Mouse (Mus musculus): ENCODE results near the gene Matn4. TPM values are rescaled to one million over a fixed set of nuclear protein-coding genes. Genes with fewer than 3 reads are reported as not detected.

The Matn4 gene
- polyA plus RNA-seq, 1 experiment from 2014 or later = 0.91 TPM

DNA sequence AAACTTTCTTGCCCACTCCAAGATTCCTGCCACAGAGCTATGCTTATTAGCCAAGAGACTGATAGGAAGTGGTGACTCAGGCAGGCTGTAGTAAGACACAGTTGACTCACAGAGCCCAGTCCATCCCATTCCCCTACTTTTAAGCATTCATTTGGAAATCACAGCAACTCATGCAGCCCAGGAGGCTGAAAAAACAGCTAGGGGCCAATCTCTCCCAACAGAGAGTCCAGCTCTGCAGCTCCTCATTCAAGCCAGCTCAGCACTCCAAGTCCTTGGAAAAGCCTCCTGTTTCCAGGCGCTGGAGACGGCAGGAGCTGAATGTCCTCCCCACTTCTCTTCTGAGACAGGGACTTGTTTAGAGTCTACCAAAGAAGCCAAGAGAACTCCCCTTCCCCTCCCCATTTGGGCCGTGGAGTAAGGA is 34.1 kb upstream of the Matn4 start:
- H3K27me3 ChIP-seq (ENCODE audit: control insufficient read depth, insufficient read depth, low read length) = no peaks in the 10 kb centered on the region
- no peaks in the 10 kb centered on the region for H3K36me3 ChIP-seq (ENCODE audit: control insufficient read depth, insufficient read depth, low read length)
- no peak overlapping the region for H3K27ac ChIP-seq (ENCODE audit: low read depth, low read length)
- no peak overlapping the region for H3K4me2 ChIP-seq (replicated peaks; ENCODE audit: low read depth, low read length)
- no peaks in the 10 kb centered on the region; the same call in 1 of the 2 replicates for H3K4me1 ChIP-seq (replicated peaks; ENCODE audit: control insufficient read depth, insufficient read depth, low read length)
- H3K4me3 ChIP-seq (ENCODE audit: low read depth, low read length) = no peak overlapping the region
- 74% methylated on average over 3 of the region's 3 CpGs for WGBS
- no peak for ATAC-seq (ENCODE audit: low FRiP score)
- DNase-seq (ENCODE audit: low spot score) = no peak
- H3K9me3 ChIP-seq (ENCODE audit: control insufficient read depth, low read length) = no peaks in the 10 kb centered on the region
- no peak overlapping the region for H3K9ac ChIP-seq (ENCODE audit: low read depth, low read length)

DNA sequence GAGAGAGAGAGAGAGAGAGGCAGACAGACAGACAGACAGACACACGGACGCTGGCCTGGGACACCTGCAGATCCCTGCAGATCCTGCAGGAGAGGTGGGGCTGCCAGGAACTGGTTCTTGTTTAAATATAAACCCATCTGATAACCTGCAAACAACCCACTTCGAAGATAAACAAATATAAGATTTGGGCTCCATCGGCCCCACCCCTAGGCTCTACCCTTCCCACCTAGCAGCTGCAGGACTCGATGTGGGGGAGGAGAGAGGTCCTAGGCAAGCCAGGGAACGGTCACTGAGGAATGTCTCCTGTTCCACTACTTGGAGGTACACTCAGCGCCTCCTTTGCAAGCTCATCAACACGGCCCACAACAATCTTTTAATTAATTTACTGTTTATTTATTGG is 33.3 kb upstream of the Matn4 start:
- no peak for ATAC-seq (ENCODE audit: low FRiP score)
- no peak overlapping the region for H3K27ac ChIP-seq (ENCODE audit: low read depth, low read length)
- no peak overlapping the region for H3K4me3 ChIP-seq (ENCODE audit: low read depth, low read length)
- H3K4me2 ChIP-seq (replicated peaks; ENCODE audit: low read depth, low read length) = no peak overlapping the region
- H3K27me3 ChIP-seq (ENCODE audit: control insufficient read depth, insufficient read depth, low read length) = no peaks in the 10 kb centered on the region
- no peaks in the 10 kb centered on the region for H3K9me3 ChIP-seq (ENCODE audit: control insufficient read depth, low read length)
- no peak for DNase-seq (ENCODE audit: low spot score)
- no peaks in the 10 kb centered on the region for H3K4me1 ChIP-seq (replicated peaks; ENCODE audit: control insufficient read depth, insufficient read depth, low read length)
- no peaks in the 10 kb centered on the region for H3K36me3 ChIP-seq (ENCODE audit: control insufficient read depth, insufficient read depth, low read length)
- H3K9ac ChIP-seq (ENCODE audit: low read depth, low read length) = no peak overlapping the region
- WGBS = 74% methylated on average over 8 of the region's 8 CpGs

DNA sequence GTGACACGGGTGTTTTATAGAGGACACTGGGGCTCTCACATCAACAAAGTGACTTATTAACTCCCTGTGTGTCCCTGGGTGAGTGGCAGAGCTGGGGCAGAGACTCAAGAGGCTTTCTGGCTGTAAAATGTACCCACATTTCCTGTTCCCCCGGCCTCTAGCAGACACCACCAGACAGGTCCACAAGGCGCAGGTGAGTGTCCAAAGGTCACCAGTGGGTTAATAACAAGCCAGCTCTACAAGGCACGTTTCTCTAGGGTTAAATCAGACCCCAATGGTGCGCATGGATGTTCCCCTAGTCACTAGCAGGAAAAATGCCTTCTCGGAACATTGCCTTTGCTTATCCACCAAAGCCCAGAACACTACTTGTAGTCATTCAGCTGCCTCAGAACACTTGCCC is 32.8 kb upstream of the Matn4 start:
- no peak overlapping the region for H3K4me3 ChIP-seq (ENCODE audit: low read depth, low read length)
- no peak overlapping the region for H3K27ac ChIP-seq (ENCODE audit: low read depth, low read length)
- DNase-seq (ENCODE audit: low spot score) (no peak), ATAC-seq (ENCODE audit: low FRiP score) (no peak)
- 69% methylated on average over 6 of the region's 6 CpGs for WGBS
- H3K4me1 ChIP-seq (replicated peaks; ENCODE audit: control insufficient read depth, insufficient read depth, low read length) = 0 out of 2 replicates have a peak, but pooled peaks cover under 1% of the 10 kb centered on the region
- no peak overlapping the region for H3K9ac ChIP-seq (ENCODE audit: low read depth, low read length)
- H3K4me2 ChIP-seq (replicated peaks; ENCODE audit: low read depth, low read length) = no peak overlapping the region
- H3K9me3 ChIP-seq (ENCODE audit: control insufficient read depth, low read length) = no peaks in the 10 kb centered on the region
- no peaks in the 10 kb centered on the region for H3K36me3 ChIP-seq (ENCODE audit: control insufficient read depth, insufficient read depth, low read length)
- H3K27me3 ChIP-seq (ENCODE audit: control insufficient read depth, insufficient read depth, low read length) = no peaks in the 10 kb centered on the region

DNA sequence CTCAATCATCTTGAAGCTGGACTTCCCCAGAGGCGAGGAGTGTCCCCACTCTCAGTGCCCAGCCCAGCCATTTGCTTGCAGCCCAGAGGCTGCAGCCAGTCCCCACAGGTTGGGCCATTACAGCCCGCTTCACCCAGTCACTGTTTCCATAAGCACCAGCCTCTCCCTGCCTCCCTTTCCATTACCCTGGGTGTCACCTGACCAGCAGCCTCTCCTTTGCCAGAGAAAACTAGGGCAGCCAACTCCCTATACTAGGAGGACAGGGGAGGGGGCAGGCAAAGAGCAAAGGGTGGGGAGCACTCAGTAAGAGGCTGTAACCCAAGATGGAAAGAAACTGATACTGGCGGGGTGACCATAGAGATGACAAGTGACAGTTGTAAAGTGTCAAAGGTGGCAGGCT is 32.0 kb upstream of the Matn4 start:
- DNase-seq (ENCODE audit: low spot score) (no peak), ATAC-seq (ENCODE audit: low FRiP score) (no peak)
- Histone ChIP-seq H3K4me1 (replicated peaks; ENCODE audit: control insufficient read depth, insufficient read depth, low read length) (0 out of 2 replicates have a peak, but pooled peaks cover 5% of the 10 kb centered on the region), H3K4me2 (replicated peaks; ENCODE audit: low read depth, low read length) (no peak overlapping the region), H3K4me3 (ENCODE audit: low read depth, low read length) (no peak overlapping the region), H3K27ac (ENCODE audit: low read depth, low read length) (0 out of 2 replicates have a peak overlapping the region, but pooled peaks have one; percentile 30), H3K36me3 (ENCODE audit: control insufficient read depth, insufficient read depth, low read length) (no peaks in the 10 kb centered on the region), H3K9ac (ENCODE audit: low read depth, low read length) (no peak overlapping the region), H3K27me3 (ENCODE audit: control insufficient read depth, insufficient read depth, low read length) (no peaks in the 10 kb centered on the region), H3K9me3 (ENCODE audit: control insufficient read depth, low read length) (no peaks in the 10 kb centered on the region)
- WGBS = 55% methylated on average over 3 of the region's 3 CpGs

DNA sequence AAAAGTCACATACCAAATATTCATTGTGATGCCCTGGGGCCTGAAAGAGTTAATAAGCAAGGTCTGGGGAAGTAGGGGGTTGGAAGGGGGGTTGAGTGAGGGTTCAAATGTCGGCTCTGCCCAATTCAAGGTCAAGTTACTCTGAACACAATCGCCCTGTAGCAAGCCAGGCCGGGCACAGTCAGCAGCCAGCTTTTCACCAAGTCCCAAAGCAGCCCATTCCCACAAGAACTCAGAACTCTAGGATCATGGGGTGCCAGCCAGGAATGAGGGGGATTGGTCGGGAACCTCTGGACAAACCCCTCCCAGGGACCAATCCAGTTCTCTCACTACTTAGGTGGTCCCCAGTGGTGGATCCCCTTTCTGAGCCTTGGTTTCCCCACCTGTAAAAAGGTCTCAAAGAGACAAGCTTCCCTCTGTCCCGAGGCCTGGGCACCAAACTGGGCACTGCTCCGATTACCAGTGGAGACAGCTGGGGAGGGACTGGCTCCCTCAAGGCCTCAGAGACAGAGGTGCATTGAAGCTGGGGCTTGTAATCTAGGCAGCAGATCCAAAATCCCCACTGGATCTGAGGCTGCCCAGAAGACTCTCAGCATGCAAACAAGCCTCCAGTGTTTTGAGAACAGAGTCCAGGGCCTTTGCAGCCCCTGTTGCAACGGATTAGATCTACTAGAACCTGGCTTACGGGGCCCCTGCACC is 31.4 kb upstream of the Matn4 start:
- H3K27ac ChIP-seq (ENCODE audit: low read depth, low read length) = 0 out of 2 replicates have a peak overlapping the region, but pooled peaks have one; percentile 30
- H3K36me3 ChIP-seq (ENCODE audit: control insufficient read depth, insufficient read depth, low read length) = no peaks in the 10 kb centered on the region
- DNase-seq (ENCODE audit: low spot score) (no peak), ATAC-seq (ENCODE audit: low FRiP score) (no peak)
- H3K4me2 ChIP-seq (replicated peaks; ENCODE audit: low read depth, low read length) = no peak overlapping the region
- H3K4me1 ChIP-seq (replicated peaks; ENCODE audit: control insufficient read depth, insufficient read depth, low read length) = 0 out of 2 replicates have a peak, but pooled peaks cover 5% of the 10 kb centered on the region
- H3K9ac ChIP-seq (ENCODE audit: low read depth, low read length) = no peak overlapping the region
- no peaks in the 10 kb centered on the region for H3K27me3 ChIP-seq (ENCODE audit: control insufficient read depth, insufficient read depth, low read length)
- WGBS = 25% methylated on average over 8 of the region's 8 CpGs
- no peaks in the 10 kb centered on the region for H3K9me3 ChIP-seq (ENCODE audit: control insufficient read depth, low read length)
- no peak overlapping the region for H3K4me3 ChIP-seq (ENCODE audit: low read depth, low read length)

DNA sequence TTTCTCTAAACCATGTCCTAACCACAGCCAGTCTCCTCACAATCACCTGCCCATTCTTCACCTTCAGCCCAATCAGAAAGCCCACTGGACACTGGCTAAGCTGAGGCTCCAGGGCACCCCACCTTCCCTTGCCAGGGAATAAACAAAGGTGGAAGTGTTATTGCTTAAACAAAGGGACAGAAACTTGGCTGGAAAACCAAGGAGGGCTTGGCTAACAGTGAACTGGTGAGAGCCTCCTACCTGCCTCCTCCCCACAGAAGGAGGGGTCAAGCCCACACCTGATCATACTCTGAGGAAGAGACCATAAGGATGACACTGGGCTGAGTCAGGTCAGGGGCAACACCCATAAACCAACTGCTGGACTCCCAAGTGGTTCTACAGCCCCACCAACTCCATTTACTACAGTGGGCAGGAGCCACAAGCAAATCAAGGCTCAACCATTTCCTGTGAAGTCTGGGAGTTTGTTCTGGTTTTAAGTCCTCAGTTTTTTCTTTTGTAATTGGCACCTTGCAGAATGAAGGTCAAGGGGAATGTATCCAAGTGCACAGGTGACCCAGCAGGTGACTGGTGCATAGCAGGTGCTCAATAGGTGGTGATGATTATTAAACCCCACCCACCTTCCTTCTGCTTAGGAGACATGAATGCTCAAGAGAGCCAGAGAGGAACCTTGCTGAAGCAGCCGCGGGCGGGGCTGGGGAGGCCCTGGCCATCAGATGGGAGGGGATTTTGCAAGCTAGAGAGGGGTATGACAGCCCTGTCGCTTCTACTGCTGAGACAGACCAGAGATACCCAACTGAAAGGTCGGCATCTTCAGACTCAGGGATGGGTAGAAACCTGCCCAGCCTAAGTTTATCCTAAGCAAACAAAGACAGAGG is 30.5 kb upstream of the Matn4 start:
- ATAC-seq (ENCODE audit: low FRiP score) (no peak), DNase-seq (ENCODE audit: low spot score) (no peak)
- Histone ChIP-seq H3K36me3 (ENCODE audit: control insufficient read depth, insufficient read depth, low read length) (no peaks in the 10 kb centered on the region), H3K4me1 (replicated peaks; ENCODE audit: control insufficient read depth, insufficient read depth, low read length) (0 out of 2 replicates have a peak, but pooled peaks cover 5% of the 10 kb centered on the region), H3K4me2 (replicated peaks; ENCODE audit: low read depth, low read length) (no peak overlapping the region), H3K4me3 (ENCODE audit: low read depth, low read length) (no peak overlapping the region), H3K9me3 (ENCODE audit: control insufficient read depth, low read length) (no peaks in the 10 kb centered on the region), H3K9ac (ENCODE audit: low read depth, low read length) (no peak overlapping the region), H3K27me3 (ENCODE audit: control insufficient read depth, insufficient read depth, low read length) (no peaks in the 10 kb centered on the region), H3K27ac (ENCODE audit: low read depth, low read length) (no peak overlapping the region)
- WGBS = 64% methylated on average over 5 of the region's 5 CpGs

DNA sequence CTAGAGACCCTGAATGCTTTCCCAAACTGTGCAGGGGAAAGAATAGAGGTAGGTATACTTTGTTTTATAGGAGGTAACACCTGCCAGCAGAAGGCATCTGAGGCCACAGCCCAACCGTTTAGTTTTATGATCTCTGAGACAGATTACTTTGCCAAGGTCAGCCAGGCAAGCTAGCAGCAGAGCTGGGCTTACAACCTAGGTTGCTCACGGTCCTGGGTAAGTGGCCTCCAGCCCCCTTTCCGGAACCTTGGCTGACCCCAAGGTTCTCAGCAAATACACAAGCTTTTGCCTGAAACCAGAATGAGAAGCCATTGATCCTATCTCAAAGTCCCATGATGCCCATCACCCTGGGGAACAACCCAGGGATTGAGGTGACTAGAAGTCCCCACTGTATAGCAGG is 29.7 kb upstream of the Matn4 start:
- no peaks in the 10 kb centered on the region for H3K9me3 ChIP-seq (ENCODE audit: control insufficient read depth, low read length)
- DNase-seq (ENCODE audit: low spot score) (no peak), ATAC-seq (ENCODE audit: low FRiP score) (no peak)
- H3K4me3 ChIP-seq (ENCODE audit: low read depth, low read length) = no peak overlapping the region
- no peak overlapping the region for H3K27ac ChIP-seq (ENCODE audit: low read depth, low read length)
- no peaks in the 10 kb centered on the region for H3K36me3 ChIP-seq (ENCODE audit: control insufficient read depth, insufficient read depth, low read length)
- no peak overlapping the region for H3K9ac ChIP-seq (ENCODE audit: low read depth, low read length)
- H3K4me1 ChIP-seq (replicated peaks; ENCODE audit: control insufficient read depth, insufficient read depth, low read length) = 0 out of 2 replicates have a peak, but pooled peaks cover 5% of the 10 kb centered on the region
- whole genome bisulfite sequencing = 87% methylated on average over 3 of the region's 3 CpGs
- H3K27me3 ChIP-seq (ENCODE audit: control insufficient read depth, insufficient read depth, low read length) = no peaks in the 10 kb centered on the region
- H3K4me2 ChIP-seq (replicated peaks; ENCODE audit: low read depth, low read length) = no peak overlapping the region

DNA sequence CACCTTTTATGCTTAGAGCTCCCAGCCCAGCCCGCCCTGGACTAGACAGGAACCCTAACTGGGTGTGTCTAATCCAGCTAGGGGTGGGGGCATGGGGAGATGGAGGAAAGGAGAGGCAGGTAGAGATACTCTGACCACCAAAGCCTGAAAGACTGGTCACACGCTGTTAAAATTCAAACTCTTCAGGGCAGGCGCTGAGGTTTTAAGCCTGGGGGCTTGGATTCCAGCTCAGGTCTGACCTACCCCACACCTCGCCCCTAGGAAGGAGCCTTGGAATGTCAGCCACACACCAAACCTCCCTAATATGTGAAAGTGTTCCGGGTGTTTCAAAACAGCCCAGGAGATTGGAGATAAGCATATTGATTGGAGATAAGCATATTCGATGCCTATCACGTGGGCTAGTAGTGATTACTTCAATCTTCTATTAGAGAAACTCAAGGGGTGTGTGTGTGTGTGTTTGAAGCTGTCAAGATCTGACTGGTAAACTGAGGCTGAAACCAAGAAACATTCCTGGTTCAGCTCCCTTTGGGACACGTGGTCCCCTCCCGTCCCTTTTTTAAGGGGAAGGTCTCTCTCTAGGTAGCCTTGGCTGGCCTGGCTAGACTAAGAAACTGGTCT is 28.4 kb upstream of the Matn4 start:
- H3K9ac ChIP-seq (ENCODE audit: low read depth, low read length) = no peak overlapping the region
- H3K27me3 ChIP-seq (ENCODE audit: control insufficient read depth, insufficient read depth, low read length) = no peaks in the 10 kb centered on the region
- DNase-seq (ENCODE audit: low spot score) = no peak
- ATAC-seq (ENCODE audit: low FRiP score) = no peak
- peaks cover 2% of the 10 kb centered on the region; the same call in 1 of the 2 replicates for H3K36me3 ChIP-seq (ENCODE audit: control insufficient read depth, insufficient read depth, low read length)
- no peaks in the 10 kb centered on the region for H3K9me3 ChIP-seq (ENCODE audit: control insufficient read depth, low read length)
- WGBS = 84% methylated on average over 9 of the region's 9 CpGs
- no peak overlapping the region for H3K4me3 ChIP-seq (ENCODE audit: low read depth, low read length)
- no peak overlapping the region for H3K4me2 ChIP-seq (replicated peaks; ENCODE audit: low read depth, low read length)
- no peak overlapping the region for H3K27ac ChIP-seq (ENCODE audit: low read depth, low read length)
- 0 out of 2 replicates have a peak, but pooled peaks cover 5% of the 10 kb centered on the region for H3K4me1 ChIP-seq (replicated peaks; ENCODE audit: control insufficient read depth, insufficient read depth, low read length)

Data from hindbrain, embryonic 11.5 days (tissue).